Mouse (Mus musculus): Measurements from ENCODE around the gene Pigm. TPM values are rescaled to one million over a fixed set of nuclear protein-coding genes. Genes with fewer than 3 reads are reported as not detected.

The Pigm gene
- polyA plus RNA-seq, 1 experiment from 2014 or later: 12.3 TPM

GRCm38 (mm10) chr1:172409431-172409830 is 33.1 kb downstream of the Pigm start:
- no peak for DNase-seq (ENCODE audit: low spot score)
- H3K36me3 ChIP-seq (replicated peaks; ENCODE audit: control insufficient read depth, insufficient read depth, low read depth, low read length): no peaks in the 10 kb centered on the region
- no peaks in the 10 kb centered on the region for H3K27me3 ChIP-seq (ENCODE audit: control insufficient read depth, insufficient read depth, low read length)
- H3K27ac ChIP-seq (replicated peaks; ENCODE audit: low read depth, low read length): no peak overlapping the region
- 12% methylated on average over 5 of the region's 5 CpGs for WGBS
- no peaks in the 10 kb centered on the region for H3K4me1 ChIP-seq (ENCODE audit: control insufficient read depth, insufficient read depth, low read length)
- no peak overlapping the region for H3K4me2 ChIP-seq (ENCODE audit: low read depth, low read length)
- no peak for ATAC-seq (replicated peaks; ENCODE audit: insufficient number of reproducible peaks, low FRiP score, low TSS enrichment, low read depth)
- H3K9ac ChIP-seq (replicated peaks; ENCODE audit: low read length): no peak overlapping the region
- H3K4me3 ChIP-seq (ENCODE audit: low read depth, low read length): no peak overlapping the region
- H3K9me3 ChIP-seq (replicated peaks; ENCODE audit: control insufficient read depth, low read length): no peaks in the 10 kb centered on the region

DNA sequence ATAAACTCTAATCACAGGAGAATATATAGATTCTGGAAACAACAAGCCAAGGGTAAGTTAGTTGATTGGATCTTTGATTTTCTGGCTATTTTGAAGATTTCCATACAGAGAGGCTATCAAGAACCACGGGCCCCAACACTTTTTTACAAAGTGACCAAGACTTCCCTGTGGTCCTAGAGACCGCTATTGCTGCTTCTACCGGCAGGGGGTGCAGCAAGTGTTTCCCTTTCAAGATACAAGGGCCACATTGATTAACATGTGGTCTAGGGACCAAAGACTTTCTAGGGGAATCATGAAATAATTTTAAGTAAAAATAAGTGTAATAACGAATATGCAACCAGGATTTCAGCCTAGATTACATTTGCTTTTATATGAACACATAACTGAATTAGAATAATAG is 34.5 kb downstream of the Pigm start:
- ATAC-seq (replicated peaks; ENCODE audit: insufficient number of reproducible peaks, low FRiP score, low TSS enrichment, low read depth) (no peak), DNase-seq (ENCODE audit: low spot score) (peak; percentile 75)
- Histone ChIP-seq H3K36me3 (replicated peaks; ENCODE audit: control insufficient read depth, insufficient read depth, low read depth, low read length) (no peaks in the 10 kb centered on the region), H3K27ac (replicated peaks; ENCODE audit: low read depth, low read length) (no peak overlapping the region), H3K4me2 (ENCODE audit: low read depth, low read length) (no peak overlapping the region), H3K27me3 (ENCODE audit: control insufficient read depth, insufficient read depth, low read length) (no peaks in the 10 kb centered on the region), H3K4me3 (ENCODE audit: low read depth, low read length) (no peak overlapping the region), H3K9me3 (replicated peaks; ENCODE audit: control insufficient read depth, low read length) (no peaks in the 10 kb centered on the region), H3K4me1 (ENCODE audit: control insufficient read depth, insufficient read depth, low read length) (no peaks in the 10 kb centered on the region), H3K9ac (replicated peaks; ENCODE audit: low read length) (no peak overlapping the region)
- WGBS: 4% methylated on average over 4 of the region's 4 CpGs

DNA sequence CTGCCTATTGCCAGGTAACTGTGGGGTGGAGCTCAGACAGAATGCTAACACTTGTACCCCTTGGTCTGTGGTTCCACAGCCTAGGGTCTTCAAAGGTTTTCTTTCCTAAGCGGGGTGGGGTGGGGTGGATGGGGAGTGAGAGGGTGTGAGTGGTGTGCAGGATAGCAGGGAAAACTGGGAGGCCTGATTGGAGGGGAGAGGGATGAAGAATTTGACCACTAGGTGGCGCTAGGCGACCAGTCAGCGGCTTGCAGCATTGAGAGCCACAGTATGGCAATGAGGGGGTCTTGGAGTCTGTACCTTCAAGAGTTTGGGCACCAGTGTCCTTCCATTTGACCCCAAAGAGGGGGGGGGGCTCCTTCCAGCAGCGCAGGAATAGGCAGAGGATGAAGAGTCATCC is 35.9 kb downstream of the Pigm start:
- Histone ChIP-seq H3K27ac (replicated peaks; ENCODE audit: low read depth, low read length) (no peak overlapping the region), H3K4me3 (ENCODE audit: low read depth, low read length) (no peak overlapping the region), H3K9me3 (replicated peaks; ENCODE audit: control insufficient read depth, low read length) (no peaks in the 10 kb centered on the region), H3K4me2 (ENCODE audit: low read depth, low read length) (no peak overlapping the region), H3K36me3 (replicated peaks; ENCODE audit: control insufficient read depth, insufficient read depth, low read depth, low read length) (no peaks in the 10 kb centered on the region), H3K27me3 (ENCODE audit: control insufficient read depth, insufficient read depth, low read length) (no peaks in the 10 kb centered on the region), H3K9ac (replicated peaks; ENCODE audit: low read length) (no peak overlapping the region), H3K4me1 (ENCODE audit: control insufficient read depth, insufficient read depth, low read length) (no peaks in the 10 kb centered on the region)
- DNase-seq (ENCODE audit: low spot score) (peak; percentile 85), ATAC-seq (replicated peaks; ENCODE audit: insufficient number of reproducible peaks, low FRiP score, low TSS enrichment, low read depth) (peak; percentile 89)
- WGBS: 0% methylated on average over 5 of the region's 5 CpGs

DNA sequence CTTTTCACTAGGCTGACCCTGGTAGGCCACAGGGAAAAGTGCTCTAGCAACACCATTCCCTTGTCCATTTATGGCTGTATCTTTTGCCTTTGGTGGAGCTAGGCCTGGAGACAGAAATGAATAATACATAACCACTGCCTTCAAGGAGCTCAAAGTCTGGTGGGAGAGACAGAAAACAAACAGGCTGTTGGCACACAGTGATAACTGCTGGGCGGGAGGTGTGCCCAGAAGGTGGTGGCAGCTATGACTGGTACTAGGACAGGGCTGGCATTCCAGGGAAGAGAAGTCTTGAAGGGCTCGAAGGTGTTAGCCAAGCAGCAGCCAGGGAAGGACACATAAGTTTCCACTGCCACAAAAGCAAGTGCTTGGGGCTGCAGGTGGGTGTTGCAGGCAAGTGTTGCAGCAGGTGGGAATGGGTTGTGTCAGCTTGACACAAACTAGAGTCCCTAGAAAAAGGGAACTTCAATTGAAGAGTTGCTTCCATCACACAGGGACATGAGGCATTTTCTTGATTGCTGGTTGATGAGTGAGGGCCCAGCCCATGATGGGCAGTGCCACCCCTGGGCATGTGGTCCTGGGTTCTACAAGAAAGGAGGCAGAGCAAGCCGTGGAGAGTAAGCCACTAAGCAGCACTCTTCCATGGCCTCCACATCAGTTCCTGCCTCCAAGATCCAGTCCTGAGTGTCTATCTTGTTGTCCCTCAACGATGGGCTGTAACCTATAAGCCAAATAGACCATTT is 37.3 kb downstream of the Pigm start:
- Histone ChIP-seq H3K36me3 (replicated peaks; ENCODE audit: control insufficient read depth, insufficient read depth, low read depth, low read length) (no peaks in the 10 kb centered on the region), H3K4me2 (ENCODE audit: low read depth, low read length) (no peak overlapping the region), H3K27me3 (ENCODE audit: control insufficient read depth, insufficient read depth, low read length) (no peaks in the 10 kb centered on the region), H3K27ac (replicated peaks; ENCODE audit: low read depth, low read length) (no peak overlapping the region), H3K9ac (replicated peaks; ENCODE audit: low read length) (no peak overlapping the region), H3K9me3 (replicated peaks; ENCODE audit: control insufficient read depth, low read length) (no peaks in the 10 kb centered on the region), H3K4me3 (ENCODE audit: low read depth, low read length) (no peak overlapping the region), H3K4me1 (ENCODE audit: control insufficient read depth, insufficient read depth, low read length) (no peaks in the 10 kb centered on the region)
- no peak for ATAC-seq (replicated peaks; ENCODE audit: insufficient number of reproducible peaks, low FRiP score, low TSS enrichment, low read depth)
- WGBS: 79% methylated on average over 4 of the region's 4 CpGs
- no peak for DNase-seq (ENCODE audit: low spot score)

DNA sequence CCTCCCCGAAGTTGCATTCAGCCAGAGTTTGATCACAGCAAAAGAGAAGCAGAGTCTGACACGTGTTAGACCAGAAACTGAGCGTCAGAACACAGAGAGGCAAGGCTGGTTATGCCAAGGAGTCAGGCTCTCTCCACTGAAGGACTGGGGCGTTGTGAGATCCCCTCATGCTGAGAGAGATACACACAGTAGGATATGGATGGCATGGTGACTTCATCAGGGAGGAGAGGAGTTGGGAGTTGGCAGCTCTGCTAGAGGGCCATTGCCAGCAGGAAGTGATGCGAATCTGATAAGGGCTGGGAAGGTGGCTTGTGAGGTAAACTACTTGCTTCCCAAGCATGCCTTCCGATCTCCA is 37.9 kb downstream of the Pigm start:
- Histone ChIP-seq H3K4me3 (ENCODE audit: low read depth, low read length) (no peak overlapping the region), H3K36me3 (replicated peaks; ENCODE audit: control insufficient read depth, insufficient read depth, low read depth, low read length) (no peaks in the 10 kb centered on the region), H3K4me1 (ENCODE audit: control insufficient read depth, insufficient read depth, low read length) (no peaks in the 10 kb centered on the region), H3K9ac (replicated peaks; ENCODE audit: low read length) (no peak overlapping the region), H3K9me3 (replicated peaks; ENCODE audit: control insufficient read depth, low read length) (no peaks in the 10 kb centered on the region), H3K27ac (replicated peaks; ENCODE audit: low read depth, low read length) (no peak overlapping the region), H3K4me2 (ENCODE audit: low read depth, low read length) (no peak overlapping the region), H3K27me3 (ENCODE audit: control insufficient read depth, insufficient read depth, low read length) (no peaks in the 10 kb centered on the region)
- DNase-seq (ENCODE audit: low spot score): no peak
- ATAC-seq (replicated peaks; ENCODE audit: insufficient number of reproducible peaks, low FRiP score, low TSS enrichment, low read depth): no peak
- 81% methylated on average over 6 of the region's 6 CpGs for WGBS

- H3K9me3 ChIP-seq (replicated peaks; ENCODE audit: control insufficient read depth, low read length): no peaks in the 10 kb centered on the region
- H3K36me3 ChIP-seq (replicated peaks; ENCODE audit: control insufficient read depth, insufficient read depth, low read depth, low read length): no peaks in the 10 kb centered on the region
- H3K9ac ChIP-seq (replicated peaks; ENCODE audit: low read length): no peak overlapping the region
- H3K27me3 ChIP-seq (ENCODE audit: control insufficient read depth, insufficient read depth, low read length): no peaks in the 10 kb centered on the region
- WGBS: 85% methylated on average over 7 of the region's 7 CpGs
- H3K4me1 ChIP-seq (ENCODE audit: control insufficient read depth, insufficient read depth, low read length): no peaks in the 10 kb centered on the region
- H3K4me2 ChIP-seq (ENCODE audit: low read depth, low read length): no peak overlapping the region
- DNase-seq (ENCODE audit: low spot score) (no peak), ATAC-seq (replicated peaks; ENCODE audit: insufficient number of reproducible peaks, low FRiP score, low TSS enrichment, low read depth) (no peak)
- H3K4me3 ChIP-seq (ENCODE audit: low read depth, low read length): no peak overlapping the region
- H3K27ac ChIP-seq (replicated peaks; ENCODE audit: low read depth, low read length): no peak overlapping the region
Measured at GRCm38 (mm10) chr1:172415061-172415460, 38.7 kb downstream of the Pigm start.

- Histone ChIP-seq H3K27ac (replicated peaks; ENCODE audit: low read depth, low read length) (no peak overlapping the region), H3K9ac (replicated peaks; ENCODE audit: low read length) (no peak overlapping the region), H3K4me3 (ENCODE audit: low read depth, low read length) (no peak overlapping the region), H3K36me3 (replicated peaks; ENCODE audit: control insufficient read depth, insufficient read depth, low read depth, low read length) (no peaks in the 10 kb centered on the region), H3K4me2 (ENCODE audit: low read depth, low read length) (no peak overlapping the region), H3K9me3 (replicated peaks; ENCODE audit: control insufficient read depth, low read length) (no peaks in the 10 kb centered on the region), H3K4me1 (ENCODE audit: control insufficient read depth, insufficient read depth, low read length) (no peaks in the 10 kb centered on the region), H3K27me3 (ENCODE audit: control insufficient read depth, insufficient read depth, low read length) (no peaks in the 10 kb centered on the region)
- DNase-seq (ENCODE audit: low spot score): no peak
- ATAC-seq (replicated peaks; ENCODE audit: insufficient number of reproducible peaks, low FRiP score, low TSS enrichment, low read depth): peak; percentile 69; the same call in 1 of the 2 replicates
- WGBS: 7% methylated on average over 6 of the region's 6 CpGs
Measured at GRCm38 (mm10) chr1:172418173-172418572, 41.8 kb downstream of the Pigm start.

- no peak for DNase-seq (ENCODE audit: low spot score)
- H3K4me1 ChIP-seq (ENCODE audit: control insufficient read depth, insufficient read depth, low read length): no peaks in the 10 kb centered on the region
- no peaks in the 10 kb centered on the region for H3K9me3 ChIP-seq (replicated peaks; ENCODE audit: control insufficient read depth, low read length)
- H3K4me2 ChIP-seq (ENCODE audit: low read depth, low read length): no peak overlapping the region
- peak; percentile 59; the same call in 1 of the 2 replicates for ATAC-seq (replicated peaks; ENCODE audit: insufficient number of reproducible peaks, low FRiP score, low TSS enrichment, low read depth)
- 56% methylated on average over 3 of the region's 3 CpGs for WGBS
- H3K4me3 ChIP-seq (ENCODE audit: low read depth, low read length): no peak overlapping the region
- no peak overlapping the region for H3K27ac ChIP-seq (replicated peaks; ENCODE audit: low read depth, low read length)
- H3K9ac ChIP-seq (replicated peaks; ENCODE audit: low read length): no peak overlapping the region
- H3K27me3 ChIP-seq (ENCODE audit: control insufficient read depth, insufficient read depth, low read length): no peaks in the 10 kb centered on the region
- H3K36me3 ChIP-seq (replicated peaks; ENCODE audit: control insufficient read depth, insufficient read depth, low read depth, low read length): no peaks in the 10 kb centered on the region
Measured at GRCm38 (mm10) chr1:172418642-172419041, 42.3 kb downstream of the Pigm start.

Measured in embryonic facial prominence, embryonic 11.5 days (tissue).